Mouse (Mus musculus) heart, postnatal 10 days (tissue): Measurements from ENCODE around the gene March8. TPM values are rescaled to one million over a fixed set of nuclear protein-coding genes. Genes with fewer than 3 reads are reported as not detected.

Experiments used
- DNase-seq, 2 experiments: peaks; one replicate each; pipeline ENCODE4 v3.0.0; 2021
- intact Hi-C: fragments of 180-260 bp; cut with DNase I; formaldehyde crosslinking; loops from one replicate; pipeline ENCODE4 v1.15.1; 2025
- total RNA-seq, 2 experiments: library from RNA; stranded (reverse); gene quantifications; 2 replicates each; pipeline ENCODE4 v1.2.3; 2021

March8 gene
- total RNA-seq, 2 experiments from 2014 or later, result 39.1 to 45.4 TPM

DNA sequence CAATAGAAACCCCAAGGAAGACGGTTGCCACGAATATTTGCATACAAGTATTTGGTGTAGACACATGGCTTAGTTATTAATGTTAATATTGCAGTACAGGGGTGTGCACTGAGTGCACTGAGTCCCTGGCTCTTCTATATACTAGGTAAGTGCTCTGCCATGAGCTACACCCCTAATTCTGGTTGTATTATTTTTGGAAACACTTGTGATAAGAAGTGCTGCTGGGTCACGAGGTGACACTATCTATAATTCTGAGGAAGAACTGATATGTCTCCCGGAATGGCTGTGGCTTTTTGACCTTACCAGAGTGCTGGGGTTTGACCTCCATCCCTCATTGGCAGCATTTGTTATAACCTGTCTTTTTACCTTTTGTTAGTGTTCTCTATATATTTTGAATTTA lies 103.0 kb downstream of the March8 start:
- intact Hi-C loops, result no loop called here
- peak; percentile 28 to 51 for DNase-seq

DNA sequence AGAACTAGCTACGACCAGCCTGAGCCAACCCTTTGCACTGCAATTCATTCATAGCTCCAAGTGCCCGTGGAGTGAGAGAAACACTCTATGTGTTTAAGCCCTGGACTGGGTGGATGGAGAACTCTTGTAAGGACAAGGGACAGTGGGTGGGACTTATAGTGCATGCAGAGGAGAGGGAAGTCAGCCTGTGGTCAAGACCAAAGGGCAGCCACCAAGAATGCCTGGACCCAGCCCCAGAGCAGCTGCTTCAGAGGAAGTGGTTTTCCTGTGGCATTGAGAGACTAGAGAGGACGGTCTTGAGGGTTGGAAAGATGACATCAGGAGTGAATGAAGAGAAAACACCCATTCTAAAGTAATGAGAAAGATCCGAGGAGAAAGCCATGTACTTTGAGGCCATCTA lies 118.0 kb downstream of the March8 start:
- intact Hi-C loops, result no loop called here
- no peak for DNase-seq

DNA sequence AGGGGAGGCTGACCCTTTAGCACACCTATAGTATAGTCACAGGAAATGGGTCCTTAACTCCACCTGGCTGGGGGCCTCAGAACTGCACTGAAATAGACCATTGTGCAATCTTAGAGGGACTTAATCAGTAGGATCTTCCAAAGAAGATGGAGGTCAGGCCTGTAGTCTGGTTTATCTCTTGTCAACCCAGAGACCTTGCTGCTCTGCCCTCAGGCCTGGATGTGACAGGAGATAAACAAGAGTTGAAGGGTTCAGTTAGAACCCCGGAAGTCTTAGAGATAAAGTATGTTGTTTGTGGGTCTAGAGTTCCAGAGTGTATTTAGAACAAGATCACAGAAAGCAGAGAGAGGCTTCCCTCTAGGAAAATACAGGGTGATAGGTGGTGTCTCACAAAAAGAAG lies 118.7 kb downstream of the March8 start:
- no peak for DNase-seq
- intact Hi-C loops, result no loop called here

DNA sequence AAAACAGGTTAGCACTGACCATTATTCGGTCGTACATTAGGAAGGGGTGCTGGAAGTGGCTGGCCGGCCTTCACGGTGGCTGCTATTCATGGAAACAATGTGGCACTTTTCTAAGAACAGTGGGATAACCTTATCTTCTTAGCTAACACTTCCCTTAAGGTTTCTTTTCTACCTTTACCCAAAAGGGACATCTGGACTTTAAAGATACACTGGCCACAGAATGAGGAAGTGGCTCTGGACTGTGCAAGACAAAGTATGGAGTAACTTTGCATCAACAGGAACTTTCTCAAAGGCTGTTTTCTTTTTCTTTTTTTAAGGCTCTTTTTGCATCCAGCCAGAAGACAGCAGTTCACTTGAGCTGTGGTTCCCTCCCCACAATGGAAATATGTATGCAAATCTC lies 120.9 kb downstream of the March8 start:
- DNase-seq, result no peak
- intact Hi-C loops, result no loop called here

Other genes starting within 250 kb of the March8 start
- gene Tmcc1, start 144.5 kb upstream of the March8 start, total RNA-seq, result 10 to 100 TPM; 27.3 to 28.7 TPM
- 10 to 100 TPM; 35.8 to 38.5 TPM for gene Washc2, start 130.0 kb upstream of the March8 start, total RNA-seq
- gene Zfand4, start 73.8 kb upstream of the March8 start, total RNA-seq, result 1 to 10 TPM; 3.9 to 4.7 TPM
- gene Alox5, start 123.2 kb downstream of the March8 start, total RNA-seq, result 1 to 10 TPM; 4.3 to 4.6 TPM
- gene Olfr211, start 151.1 kb downstream of the March8 start, total RNA-seq, result not detected
- not detected for gene Olfr212, start 168.5 kb downstream of the March8 start, total RNA-seq
- gene Olfr213, start 200.4 kb downstream of the March8 start, total RNA-seq, result not detected
- gene Gm5580, start 213.1 kb downstream of the March8 start, total RNA-seq, result 1 to 10 TPM; 3.1 to 3.2 TPM
- not detected for gene Olfr214, start 216.2 kb downstream of the March8 start, total RNA-seq
- not detected for gene Olfr215, start 246.2 kb downstream of the March8 start, total RNA-seq